Mouse (Mus musculus) limb, embryonic 12.5 days (tissue): Measurements from ENCODE around the gene Wfdc16. TPM values are rescaled to one million over a fixed set of nuclear protein-coding genes. Genes with fewer than 3 reads are reported as not detected.
"Not testable (repeated sequence)": the region's sequence is repeated elsewhere in the genome, so short reads cannot be mapped to it uniquely, and the experiment has no call there.

ENCODE experiments used
- ATAC-seq: fragments of 200-750 bp; cut with Nextera tagmentation; 2 replicates; pipeline ENCODE4 v1.8.0; 2017; ENCODE audit warnings: low read depth, moderate TSS enrichment; ENCODE audit not compliant: insufficient number of reproducible peaks, insufficient read depth, low FRiP score, low TSS enrichment
- H3K27ac ChIP-seq: fragments of 300-500 bp; sonication (generic); 2 replicates; pipeline ENCODE4 v1.5.1; 2016; ENCODE audit warnings: mild to moderate bottlenecking, moderate library complexity
- H3K27me3 ChIP-seq: fragments of 300-500 bp; sonication (generic); 2 replicates; pipeline ENCODE4 v1.6.1; 2016; ENCODE audit warnings: mild to moderate bottlenecking, moderate library complexity
- H3K36me3 ChIP-seq: fragments of 300-500 bp; sonication (generic); 2 replicates; pipeline ENCODE4 v1.6.1; 2016; ENCODE audit warnings: mild to moderate bottlenecking, moderate library complexity
- H3K4me1 ChIP-seq: fragments of 300-500 bp; sonication (generic); replicated peaks from 2 replicates; pipeline ENCODE4 v1.6.1; 2016
- H3K4me2 ChIP-seq: fragments of 300-500 bp; sonication (generic); 2 replicates; pipeline ENCODE4 v1.6.1; 2016; ENCODE audit warnings: mild to moderate bottlenecking, moderate library complexity
- H3K4me3 ChIP-seq: fragments of 300-500 bp; sonication (generic); replicated peaks from 2 replicates; pipeline ENCODE4 v1.5.1; 2016; ENCODE audit warnings: mild to moderate bottlenecking
- H3K9ac ChIP-seq: fragments of 300-500 bp; sonication (generic); replicated peaks from 2 replicates; pipeline ENCODE4 v1.6.1; 2016; ENCODE audit warnings: mild to moderate bottlenecking, moderate library complexity
- H3K9me3 ChIP-seq: fragments of 300-500 bp; sonication (generic); 2 replicates; pipeline ENCODE4 v1.6.1; 2016; ENCODE audit warnings: mild to moderate bottlenecking, moderate library complexity
- WGBS: fragments of 180-500 bp; shearing (Covaris S2); methylation state at CpG from one replicate; pipeline ENCODE4 v1.1.7; 2016; 5-methylcytosine and 5-hydroxymethylcytosine counted together
- polyA plus RNA-seq: library from polyadenylated mRNA; unstranded; fragments of >200 nt; fragmentation: Nextera tagmentation; extraction: Ambion mirVana; gene quantifications from 2 replicates; pipeline ENCODE4 v1.2.1, GENCODE M21; 2016

Gene Wfdc16
- polyA plus RNA-seq, 1 experiment from 2014 or later = not detected

- Histone ChIP-seq H3K27me3 (peaks cover 5% of the 10 kb centered on the region; the same call in 1 of the 2 replicates), H3K36me3 (no peaks in the 10 kb centered on the region), H3K4me3 (no peak within 1 kb of the TSS), H3K9ac (no peak within 1 kb of the TSS), H3K4me2 (no peak within 1 kb of the TSS), H3K27ac (no peak within 1 kb of the TSS), H3K9me3 (no peaks in the 10 kb centered on the region), H3K4me1 (no peaks in the 10 kb centered on the region)
- 18% methylated on average over 11 of the region's 11 CpGs for WGBS
- peak; percentile 37; the same call in 1 of the 2 replicates for ATAC-seq
Measured at GRCm38 (mm10) chr2:164655858-164656257, 17.3 kb upstream of the Wfdc16 start, which contains the start of gene Wfdc10. Wfdc10 (plus strand) TSS chr2:164656046.

GRCm38 (mm10) chr2:164641881-164642673, 3.5 kb upstream of the Wfdc16 start:
- H3K27ac ChIP-seq = no peak overlapping the region
- no peak overlapping the region for H3K9ac ChIP-seq
- H3K4me3 ChIP-seq = no peak overlapping the region
- WGBS = 84% methylated on average over 13 of the region's 13 CpGs
- no peaks in the 10 kb centered on the region for H3K36me3 ChIP-seq
- 0 out of 2 replicates have a peak, but pooled peaks cover 2% of the 10 kb centered on the region for H3K27me3 ChIP-seq
- no peak for ATAC-seq
- H3K4me1 ChIP-seq = no peaks in the 10 kb centered on the region
- H3K4me2 ChIP-seq = no peak overlapping the region
- H3K9me3 ChIP-seq = no peaks in the 10 kb centered on the region

- Histone ChIP-seq H3K9ac (no peak overlapping the region), H3K27me3 (0 out of 2 replicates have a peak, but pooled peaks cover 2% of the 10 kb centered on the region), H3K9me3 (no peaks in the 10 kb centered on the region), H3K36me3 (no peaks in the 10 kb centered on the region), H3K4me2 (no peak overlapping the region), H3K4me3 (no peak overlapping the region), H3K4me1 (no peaks in the 10 kb centered on the region), H3K27ac (no peak overlapping the region)
- 67% methylated on average over 7 of the region's 7 CpGs for WGBS
- no peak for ATAC-seq
Measured at GRCm38 (mm10) chr2:164641129-164641528, 2.5 kb upstream of the Wfdc16 start.

- Histone ChIP-seq H3K27me3 (no peaks in the 10 kb centered on the region), H3K4me1 (no peaks in the 10 kb centered on the region), H3K36me3 (no peaks in the 10 kb centered on the region), H3K4me3 (no peak overlapping the region), H3K27ac (no peak overlapping the region), H3K9me3 (no peaks in the 10 kb centered on the region), H3K9ac (no peak overlapping the region), H3K4me2 (no peak overlapping the region)
- ATAC-seq = no peak
- 80% methylated on average over 9 of the region's 9 CpGs for WGBS
Measured at GRCm38 (mm10) chr2:164635266-164635665, 3.3 kb downstream of the Wfdc16 start.

GRCm38 (mm10) chr2:164621775-164622174, 16.8 kb downstream of the Wfdc16 start:
- Histone ChIP-seq H3K4me1 (no peaks in the 10 kb centered on the region), H3K4me2 (no peak overlapping the region), H3K36me3 (no peaks in the 10 kb centered on the region), H3K27ac (no peak overlapping the region), H3K9ac (no peak overlapping the region), H3K9me3 (no peaks in the 10 kb centered on the region), H3K27me3 (no peaks in the 10 kb centered on the region), H3K4me3 (no peak overlapping the region)
- WGBS = 89% methylated on average over 4 of the region's 4 CpGs
- ATAC-seq = no peak

- whole genome bisulfite sequencing = 66% methylated on average over 5 of the region's 5 CpGs
- no peak overlapping the region for H3K4me3 ChIP-seq
- H3K9me3 ChIP-seq = no peaks in the 10 kb centered on the region
- no peak for ATAC-seq
- H3K36me3 ChIP-seq = no peaks in the 10 kb centered on the region
- H3K27me3 ChIP-seq = no peaks in the 10 kb centered on the region
- H3K27ac ChIP-seq = no peak overlapping the region
- H3K4me1 ChIP-seq = no peaks in the 10 kb centered on the region
- no peak overlapping the region for H3K4me2 ChIP-seq
- no peak overlapping the region for H3K9ac ChIP-seq
Measured at GRCm38 (mm10) chr2:164619050-164619449, 19.5 kb downstream of the Wfdc16 start.

GRCm38 (mm10) chr2:164615386-164615785, 23.2 kb downstream of the Wfdc16 start:
- no peaks in the 10 kb centered on the region for H3K9me3 ChIP-seq
- ATAC-seq = no peak
- no peak overlapping the region for H3K4me3 ChIP-seq
- 0 out of 2 replicates have a peak, but pooled peaks cover 5% of the 10 kb centered on the region for H3K4me1 ChIP-seq
- no peaks in the 10 kb centered on the region for H3K27me3 ChIP-seq
- H3K9ac ChIP-seq = no peak overlapping the region
- no peaks in the 10 kb centered on the region for H3K36me3 ChIP-seq
- no peak overlapping the region for H3K27ac ChIP-seq
- no peak overlapping the region for H3K4me2 ChIP-seq
- 90% methylated on average over 3 of the region's 3 CpGs for WGBS

GRCm38 (mm10) chr2:164613471-164613870, 25.1 kb downstream of the Wfdc16 start, which contains the start of the genes Wfdc6b and Wfdc8:
Wfdc6b (plus strand) TSS chr2:164613522.
Wfdc8 (minus strand) TSS chr2:164613626.
- H3K36me3 ChIP-seq, ATAC-seq, H3K9me3 ChIP-seq, H3K9ac ChIP-seq, H3K27me3 ChIP-seq, H3K4me3 ChIP-seq, H3K4me1 ChIP-seq, H3K4me2 ChIP-seq, H3K27ac ChIP-seq: not testable (repeated sequence)
- WGBS = 55% methylated on average over 8 of the region's 8 CpGs

GRCm38 (mm10) chr2:164608781-164609180, 29.8 kb downstream of the Wfdc16 start:
- Histone ChIP-seq H3K4me2 (no peak overlapping the region), H3K36me3 (no peaks in the 10 kb centered on the region), H3K4me1 (0 out of 2 replicates have a peak, but pooled peaks cover 5% of the 10 kb centered on the region), H3K9ac (no peak overlapping the region), H3K4me3 (no peak overlapping the region), H3K27ac (no peak overlapping the region), H3K27me3 (no peaks in the 10 kb centered on the region), H3K9me3 (peaks cover 2% of the 10 kb centered on the region; the same call in 1 of the 2 replicates)
- ATAC-seq = no peak
- WGBS = 85% methylated on average over 6 of the region's 6 CpGs

- Histone ChIP-seq H3K4me2 (no peak overlapping the region), H3K4me1 (no peaks in the 10 kb centered on the region), H3K27me3 (no peaks in the 10 kb centered on the region), H3K9me3 (peaks cover 11% of the 10 kb centered on the region), H3K36me3 (no peaks in the 10 kb centered on the region), H3K27ac (no peak overlapping the region), H3K9ac (no peak overlapping the region), H3K4me3 (no peak overlapping the region)
- ATAC-seq = no peak
- WGBS = 91% methylated on average over 8 of the region's 8 CpGs
Measured at GRCm38 (mm10) chr2:164604411-164604810, 34.2 kb downstream of the Wfdc16 start.

- no peak overlapping the region for H3K4me2 ChIP-seq
Measured at GRCm38 (mm10) chr2:164603482-164603881, 35.1 kb downstream of the Wfdc16 start.

More at GRCm38 (mm10) chr2:164603482-164603881, 35.1 kb downstream of the Wfdc16 start:
- Histone ChIP-seq H3K36me3 (no peaks in the 10 kb centered on the region), H3K9me3 (peaks cover 11% of the 10 kb centered on the region), H3K9ac (no peak overlapping the region), H3K4me3 (no peak overlapping the region), H3K4me1 (no peaks in the 10 kb centered on the region), H3K27ac (no peak overlapping the region), H3K27me3 (no peaks in the 10 kb centered on the region)
- no peak for ATAC-seq
- WGBS = 87% methylated on average over 3 of the region's 3 CpGs
